Mouse (Mus musculus): ENCODE data around the gene Slc5a3. TPM values are rescaled to one million over a fixed set of nuclear protein-coding genes. Genes with fewer than 3 reads are reported as not detected.

Slc5a3 gene
- total and polyA plus RNA-seq, 2 experiments from 2014 or later, result 8.1 to 25.4 TPM

- Histone ChIP-seq H3K9ac (no peak overlapping the region), H3K4me3 (ENCODE audit: low read depth, low read length) (no peak overlapping the region), H3K4me2 (ENCODE audit: low read depth) (no peak overlapping the region), H3K27me3 (ENCODE audit: insufficient read depth, low read length) (no peaks in the 10 kb centered on the region), H3K4me1 (ENCODE audit: insufficient read depth) (peaks cover 6% of the 10 kb centered on the region; the same call in 1 of the 2 replicates), H3K36me3 (ENCODE audit: insufficient read depth) (peaks cover 5% of the 10 kb centered on the region; the same call in 1 of the 2 replicates), H3K9me3 (ENCODE audit: low read length) (no peaks in the 10 kb centered on the region), H3K27ac (ENCODE audit: low read depth, low read length) (no peak overlapping the region)
- TF ChIP-seq CTCF (IDR thresholded peaks at IDR 0.05; ENCODE audit: low read depth), result no peak
- ATAC-seq, result no peak
- no peak for DNase-seq
- WGBS, result 95% methylated on average over 2 of the region's 2 CpGs
These were observed 46.8 kb downstream of the Slc5a3 start for GRCm38 (mm10) chr16:92104951-92105350.

GRCm38 (mm10) chr16:92105631-92106030 is 47.5 kb downstream of the Slc5a3 start:
- TF ChIP-seq CTCF (IDR thresholded peaks at IDR 0.05; ENCODE audit: low read depth), result no peak
- no peak for DNase-seq
- Histone ChIP-seq H3K9me3 (ENCODE audit: low read length) (no peaks in the 10 kb centered on the region), H3K4me2 (ENCODE audit: low read depth) (no peak overlapping the region), H3K36me3 (ENCODE audit: insufficient read depth) (peaks cover 5% of the 10 kb centered on the region; the same call in 1 of the 2 replicates), H3K9ac (no peak overlapping the region), H3K4me3 (ENCODE audit: low read depth, low read length) (no peak overlapping the region), H3K27me3 (ENCODE audit: insufficient read depth, low read length) (no peaks in the 10 kb centered on the region), H3K4me1 (ENCODE audit: insufficient read depth) (0 out of 2 replicates have a peak, but pooled peaks cover 1% of the 10 kb centered on the region), H3K27ac (ENCODE audit: low read depth, low read length) (no peak overlapping the region)
- WGBS, result 75% methylated on average over 3 of the region's 3 CpGs
- no peak for ATAC-seq

- H3K4me3 ChIP-seq (ENCODE audit: low read depth, low read length), result no peak overlapping the region
- DNase-seq (no peak), ATAC-seq (no peak)
- TF ChIP-seq CTCF (IDR thresholded peaks at IDR 0.05; ENCODE audit: low read depth), result no peak
- no peaks in the 10 kb centered on the region for H3K9me3 ChIP-seq (ENCODE audit: low read length)
- H3K4me1 ChIP-seq (ENCODE audit: insufficient read depth), result no peaks in the 10 kb centered on the region
- H3K27ac ChIP-seq (ENCODE audit: low read depth, low read length), result no peak overlapping the region
- 96% methylated on average over 5 of the region's 5 CpGs for WGBS
- no peak overlapping the region for H3K4me2 ChIP-seq (ENCODE audit: low read depth)
- H3K36me3 ChIP-seq (ENCODE audit: insufficient read depth), result peaks cover 8% of the 10 kb centered on the region
- H3K9ac ChIP-seq, result no peak overlapping the region
- no peaks in the 10 kb centered on the region for H3K27me3 ChIP-seq (ENCODE audit: insufficient read depth, low read length)
These were observed 49.2 kb downstream of the Slc5a3 start for GRCm38 (mm10) chr16:92107346-92107745.

- Histone ChIP-seq H3K4me3 (ENCODE audit: low read depth, low read length) (no peak overlapping the region), H3K9ac (no peak overlapping the region), H3K27ac (ENCODE audit: low read depth, low read length) (peak overlapping the region; percentile 85), H3K36me3 (ENCODE audit: insufficient read depth) (peaks cover 19% of the 10 kb centered on the region), H3K9me3 (ENCODE audit: low read length) (no peaks in the 10 kb centered on the region), H3K27me3 (ENCODE audit: insufficient read depth, low read length) (no peaks in the 10 kb centered on the region), H3K4me2 (ENCODE audit: low read depth) (no peak overlapping the region), H3K4me1 (ENCODE audit: insufficient read depth) (peaks cover 21% of the 10 kb centered on the region)
- WGBS, result 65% methylated on average over 5 of the region's 5 CpGs
- ATAC-seq, result peak; percentile 7; the same call in 1 of the 2 replicates
- peak; percentile 29 for DNase-seq
- TF ChIP-seq CTCF (IDR thresholded peaks at IDR 0.05; ENCODE audit: low read depth), result no peak
These were observed 56.7 kb downstream of the Slc5a3 start for GRCm38 (mm10) chr16:92114706-92115241.

GRCm38 (mm10) chr16:92115611-92116421 is 57.7 kb downstream of the Slc5a3 start:
- Histone ChIP-seq H3K27me3 (ENCODE audit: insufficient read depth, low read length) (no peaks in the 10 kb centered on the region), H3K4me1 (ENCODE audit: insufficient read depth) (peaks cover 21% of the 10 kb centered on the region), H3K9me3 (ENCODE audit: low read length) (no peaks in the 10 kb centered on the region), H3K4me3 (ENCODE audit: low read depth, low read length) (no peak overlapping the region), H3K4me2 (ENCODE audit: low read depth) (peak overlapping the region; percentile 35), H3K27ac (ENCODE audit: low read depth, low read length) (peak overlapping the region; percentile 85), H3K9ac (peak overlapping the region; percentile 46), H3K36me3 (ENCODE audit: insufficient read depth) (peaks cover 19% of the 10 kb centered on the region)
- DNase-seq (peak; percentile 69), ATAC-seq (peak; percentile 77)
- WGBS, result 19% methylated on average over 20 of the region's 20 CpGs
- TF ChIP-seq CTCF (IDR thresholded peaks at IDR 0.05; ENCODE audit: low read depth), result no peak

- WGBS, result 66% methylated on average over 9 of the region's 9 CpGs
- Histone ChIP-seq H3K9ac (no peak overlapping the region), H3K27ac (ENCODE audit: low read depth, low read length) (no peak overlapping the region), H3K4me1 (ENCODE audit: insufficient read depth) (peaks cover 21% of the 10 kb centered on the region), H3K36me3 (ENCODE audit: insufficient read depth) (peaks cover 9% of the 10 kb centered on the region; the same call in 1 of the 2 replicates), H3K4me2 (ENCODE audit: low read depth) (no peak overlapping the region), H3K9me3 (ENCODE audit: low read length) (no peaks in the 10 kb centered on the region), H3K4me3 (ENCODE audit: low read depth, low read length) (no peak overlapping the region), H3K27me3 (ENCODE audit: insufficient read depth, low read length) (no peaks in the 10 kb centered on the region)
- no peak for DNase-seq
- no peak for ATAC-seq
- TF ChIP-seq CTCF (IDR thresholded peaks at IDR 0.05; ENCODE audit: low read depth), result no peak
These were observed 59.5 kb downstream of the Slc5a3 start for GRCm38 (mm10) chr16:92117337-92118209.

Data from forebrain, postnatal 0 days (tissue).